Comparison of ENCODE assay signal across 8 mouse cellular contexts in genomic region chr11:82006796-82007423, GRCm38 (mm10). TPM values are rescaled to one million over a fixed set of nuclear protein-coding genes. Genes with fewer than 3 reads are reported as not detected.
DNase-seq lines count a peak whose midpoint lies in the region; ATAC-seq lines count a peak whose summit lies in the region.

No protein-coding gene starts in this region.

- no peaks in the 10 kb centered on the region for H3K36me3 ChIP-seq in neural tube, embryonic 15.5 days

- DNase-seq in 3134 (ENCODE audit: extremely low read depth, insufficient read length, low spot score): peak; percentile 76
- DNase-seq in adipocyte (ENCODE audit: low spot score): peak; percentile 90
- peak; percentile 87 for DNase-seq in heart, adult 8-10 months (ENCODE audit: low spot score)
- DNase-seq in kidney, postnatal 14 days: peak; percentile 71
- DNase-seq in layer of hippocampus, adult 18-20 months (ENCODE audit: low spot score in 2 of 2): no peak
- DNase-seq in frontal cortex, postnatal 14 days (ENCODE audit: low spot score in 2 of 2): no peak
- no peak for DNase-seq in frontal cortex, postnatal 36 days (ENCODE audit: low spot score in 2 of 2)

- peaks cover 16% of the 10 kb centered on the region for H3K4me1 ChIP-seq in neural tube, embryonic 15.5 days

- no peaks in the 10 kb centered on the region for H3K27me3 ChIP-seq in neural tube, embryonic 15.5 days (replicated peaks)

- H3K9ac ChIP-seq in neural tube, embryonic 15.5 days (replicated peaks): no peak overlapping the region

- peak overlapping the region; percentile 23 for H3K27ac ChIP-seq in neural tube, embryonic 15.5 days (replicated peaks)

- no peaks in the 10 kb centered on the region for H3K9me3 ChIP-seq in neural tube, embryonic 15.5 days (replicated peaks)

- no peak; the same call in 1 of the 2 replicates for ATAC-seq in neural tube, embryonic 15.5 days (ENCODE audit: low FRiP score)

- H3K4me3 ChIP-seq in neural tube, embryonic 15.5 days (replicated peaks): no peak overlapping the region

- 39% methylated on average over 12 of the region's 12 CpGs for WGBS in neural tube, embryonic 15.5 days

- H3K4me2 ChIP-seq in neural tube, embryonic 15.5 days: peak overlapping the region; percentile 33

RNA-seq across cellular contexts. Expression of gene Ccl2, which starts 28.5 kb away (rescaled TPM):
- total RNA-seq in heart, adult 8-10 months (2022): 1 to 10 TPM in 3 of 4 experiments, under 1 TPM in 1; 0.69 to 2.7 (median 1.7) TPM
- 1.6 and 2.5 TPM in 2 replicates for polyA plus RNA-seq in neural tube, embryonic 15.5 days (2015; fragmentation: Nextera tagmentation; extraction: Ambion mirVana)
- total RNA-seq in layer of hippocampus, adult 18-20 months (2021): not detected

RNA-seq across cellular contexts. Expression of gene Gm17268, which starts 31.5 kb away (rescaled TPM):
- total RNA-seq in heart, adult 8-10 months (2022): not detected
- polyA plus RNA-seq in neural tube, embryonic 15.5 days (2015; fragmentation: Nextera tagmentation; extraction: Ambion mirVana): not detected in 2 replicates
- total RNA-seq in layer of hippocampus, adult 18-20 months (2021): not detected

RNA-seq across cellular contexts. Expression of gene Ccl7, which starts 38.6 kb away (rescaled TPM):
- total RNA-seq in heart, adult 8-10 months (2022): 1 to 10 TPM in 2 of 4 experiments, under 1 TPM in 1, not detected in 1; 0.57 to 1.3 (median 1.1) TPM
- polyA plus RNA-seq in neural tube, embryonic 15.5 days (2015; fragmentation: Nextera tagmentation; extraction: Ambion mirVana): 1.3 and 2.5 TPM in 2 replicates
- not detected for total RNA-seq in layer of hippocampus, adult 18-20 months (2021)

RNA-seq across cellular contexts. Expression of gene Asic2, which starts 38.7 kb away (rescaled TPM):
- under 1 TPM in 1 of 4 experiments, not detected in 3; 0.08 TPM for total RNA-seq in heart, adult 8-10 months (2022)
- 19.2 and 21.3 TPM in 2 replicates for polyA plus RNA-seq in neural tube, embryonic 15.5 days (2015; fragmentation: Nextera tagmentation; extraction: Ambion mirVana)
- 10 to 100 TPM; 55.9 to 61.9 TPM for total RNA-seq in layer of hippocampus, adult 18-20 months (2021)

RNA-seq across cellular contexts. Expression of gene Ccl11, which starts 50.7 kb away (rescaled TPM):
- 1 to 10 TPM; 2.4 to 5.2 (median 3.8) TPM for total RNA-seq in heart, adult 8-10 months (2022)
- polyA plus RNA-seq in neural tube, embryonic 15.5 days (2015; fragmentation: Nextera tagmentation; extraction: Ambion mirVana): 0.47 and 3.9 TPM in 2 replicates
- total RNA-seq in layer of hippocampus, adult 18-20 months (2021): under 1 TPM; 0.50 to 0.61 TPM

Comparison
In these comparisons a context has a peak if more than half of its experiments do, and no peak if none do; other contexts are left out.
1. DNase-seq: peak in 3134 (single experiment), adipocyte (single experiment), heart, adult 8-10 months (single experiment) and kidney, postnatal 14 days (single experiment); none in layer of hippocampus, adult 18-20 months (0 of 2), frontal cortex, postnatal 14 days (0 of 2) and frontal cortex, postnatal 36 days (0 of 2).